ENCODE assay signal across 31 mouse cellular contexts in the genomic region with DNA sequence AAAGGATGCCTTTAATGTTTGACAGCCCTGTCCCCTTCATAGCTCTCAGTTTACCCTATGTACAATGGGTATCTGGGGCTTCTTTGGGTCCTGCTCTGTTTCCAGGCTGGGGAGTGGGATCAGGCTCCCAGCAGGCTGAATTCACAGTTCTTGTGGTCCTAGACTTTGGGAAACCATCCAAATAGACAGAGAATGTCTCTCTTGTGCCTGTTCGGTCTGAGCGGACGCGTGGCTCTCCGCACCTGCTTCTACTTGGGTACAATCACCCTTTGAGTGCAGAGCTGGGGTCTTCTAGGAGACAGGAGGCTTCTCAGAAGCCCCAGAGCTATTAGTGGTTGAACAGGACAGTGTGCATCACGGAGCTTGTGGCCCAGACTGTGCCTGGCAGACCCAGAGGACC. TPM values are rescaled to one million over a fixed set of nuclear protein-coding genes. Genes with fewer than 3 reads are reported as not detected.
"Had no signal": no experiment of that assay in that cellular context is flagged by ENCODE, and none has a peak within 500 bp of the region (broad histone marks: within the 10 kb centered on the region; RNA-seq: fewer than 3 reads in every experiment).

A gene (plus strand): TSS at position 301 of the 400 bp plus-strand sequence.

- H3K4me3 ChIP-seq: left cerebral cortex, adult 2 months; limb, embryonic 10.5 days; limb, embryonic 13.5 days; liver, embryonic 12.5 days; liver, embryonic 15.5 days; lung, embryonic 15.5 days; megakaryocyte, embryonic 14.5 days; midbrain, embryonic 10.5 days; midbrain, embryonic 13.5 days; myocyte; neural tube, embryonic 13.5 days had no signal

- H3K27ac ChIP-seq: left cerebral cortex, adult 2 months; limb, embryonic 10.5 days; limb, embryonic 13.5 days; liver, embryonic 12.5 days; liver, embryonic 15.5 days; lung, embryonic 15.5 days; midbrain, embryonic 10.5 days; midbrain, embryonic 13.5 days; neural tube, embryonic 13.5 days; stomach, postnatal 0 days had no signal

- H3K4me1 ChIP-seq: limb, embryonic 10.5 days; limb, embryonic 13.5 days; liver, embryonic 12.5 days; liver, embryonic 15.5 days; lung, embryonic 15.5 days; megakaryocyte, embryonic 14.5 days; midbrain, embryonic 10.5 days; midbrain, embryonic 13.5 days; neural tube, embryonic 13.5 days had no signal

- DNase-seq: kidney, adult 18-20 months; kidney, adult 9 months; kidney, postnatal 14 days; kidney, postnatal 4 days; liver; lung, adult 18-20 months; lung, postnatal 10 days; lung, postnatal 36 days; retina, postnatal 1 day; right cerebral cortex, postnatal 4 days; thymus, adult 2 months; thymus, postnatal 14 days; thymus, postnatal 4 days had no signal

RNA-seq across cellular contexts. Expression of the gene that starts here (rescaled TPM):
- total RNA-seq: monocyte, adult 5-6 weeks; neutrophil, adult 5-6 weeks had no signal
- polyA plus RNA-seq: intestine, embryonic 16.5 days; kidney, embryonic 16.5 days; limb, embryonic 10.5 days; limb, embryonic 13.5 days; liver, embryonic 12.5 days; liver, embryonic 15.5 days; lung, embryonic 15.5 days; midbrain, embryonic 10.5 days; midbrain, embryonic 13.5 days; midbrain, embryonic 16.5 days; myocyte; neural tube, embryonic 13.5 days; stomach, embryonic 14.5 days; stomach, postnatal 0 days; thymus, adult 2 months had no signal
